Mouse (Mus musculus) CD4-positive, CD25-positive, alpha-beta regulatory T cell, adult 2 months (primary cell): ENCODE data around the gene Rsph6a.

ENCODE experiments used
- DNase-seq: peaks from one replicate; pipeline ENCODE4 v3.0.0-alpha.2; 2012; ENCODE audit warnings: low read depth, low spot score

Rsph6a gene

DNA sequence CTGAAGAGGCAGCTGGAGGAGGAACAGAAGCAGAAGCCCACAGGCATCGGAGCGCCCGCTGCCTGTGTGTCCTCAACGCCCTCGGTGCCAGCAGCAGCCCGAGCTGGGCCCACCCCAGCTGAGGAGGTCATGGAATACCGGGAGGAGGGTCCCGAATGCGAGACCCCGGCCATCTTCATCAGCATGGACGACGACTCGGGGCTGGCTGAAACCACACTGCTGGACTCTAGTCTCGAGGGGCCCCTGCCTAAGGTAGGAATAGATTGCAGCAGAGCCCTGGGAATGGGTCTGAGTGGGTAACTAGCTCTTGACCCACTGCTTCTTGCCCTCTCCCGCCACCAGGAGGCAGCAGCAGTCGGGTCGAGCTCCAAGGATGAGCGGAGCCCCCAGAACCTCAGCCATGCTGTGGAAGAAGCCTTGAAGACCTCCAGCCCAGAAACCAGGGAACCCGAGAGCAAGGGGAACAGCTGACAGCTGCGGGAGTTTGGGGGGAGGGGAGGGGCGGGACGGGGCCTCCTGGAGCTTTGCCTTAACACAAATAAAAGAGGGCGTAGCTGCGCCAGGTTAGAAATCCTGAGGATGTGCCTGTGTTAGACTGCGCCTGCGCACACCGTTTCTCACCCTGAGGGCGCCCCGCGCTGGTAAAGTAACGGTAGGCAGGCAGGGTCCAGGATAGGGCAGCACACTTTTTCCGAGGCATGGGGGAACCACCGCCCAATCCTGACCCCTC, at the start of gene Rsph6a:
Gene Rsph6a (plus strand): TSS at position 644 of the 730 bp plus-strand sequence.
- peak; percentile 28 for DNase-seq

DNA sequence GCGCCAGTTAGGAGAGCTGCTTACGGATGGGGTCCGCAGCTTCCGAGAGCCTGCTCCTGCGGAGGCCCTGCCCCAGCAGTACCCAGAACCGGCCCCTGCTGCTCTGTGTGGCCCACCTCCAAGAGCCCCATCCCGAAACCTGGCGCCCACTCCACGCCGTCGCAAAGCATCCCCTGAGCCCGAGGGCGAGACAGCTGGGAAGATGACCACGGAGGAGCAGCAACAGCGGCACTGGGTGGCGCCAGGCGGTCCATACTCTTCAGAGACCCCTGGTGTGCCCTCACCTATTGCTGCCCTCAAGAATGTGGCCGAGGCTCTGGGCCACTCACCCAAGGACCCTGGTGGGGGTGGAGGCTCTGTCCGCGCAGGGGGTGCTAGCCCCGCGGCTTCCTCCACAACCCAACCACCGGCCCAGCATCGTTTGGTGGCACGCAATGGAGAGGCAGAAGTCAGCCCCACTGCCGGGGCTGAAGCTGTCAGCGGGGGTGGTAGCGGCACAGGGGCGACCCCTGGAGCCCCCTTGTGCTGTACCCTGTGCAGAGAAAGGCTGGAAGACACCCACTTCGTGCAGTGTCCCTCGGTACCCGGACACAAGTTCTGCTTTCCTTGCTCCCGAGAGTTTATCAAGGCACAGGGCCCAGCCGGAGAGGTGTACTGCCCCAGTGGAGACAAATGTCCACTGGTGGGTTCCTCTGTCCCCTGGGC, 48.9 kb upstream of the Rsph6a start:
- DNase-seq = no peak

DNA sequence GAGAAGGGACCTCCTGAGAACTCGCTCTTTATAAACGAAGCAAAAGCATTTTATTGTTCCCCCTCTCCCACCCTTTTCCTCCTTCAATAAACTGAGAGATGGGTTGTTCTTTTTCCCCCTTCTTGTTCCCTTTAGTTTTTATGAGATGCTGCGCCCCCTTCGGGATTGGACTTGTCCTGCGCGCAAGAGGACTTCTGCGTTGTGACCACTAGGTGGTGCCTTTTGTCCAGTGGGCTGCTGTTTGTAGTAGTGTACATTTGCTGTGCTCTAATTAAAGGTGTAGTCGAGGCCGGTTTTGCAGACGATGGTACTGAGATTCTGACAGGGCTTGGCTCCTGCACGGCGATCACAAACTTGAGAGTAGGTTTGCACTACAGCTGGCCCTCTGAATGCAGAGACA, 48.0 kb upstream of the Rsph6a start:
- peak; percentile 90 for DNase-seq

- DNase-seq = no peak
Observed at GRCm38 (mm10) chr7:19007026-19007977, 47.2 kb upstream of the Rsph6a start.

DNA sequence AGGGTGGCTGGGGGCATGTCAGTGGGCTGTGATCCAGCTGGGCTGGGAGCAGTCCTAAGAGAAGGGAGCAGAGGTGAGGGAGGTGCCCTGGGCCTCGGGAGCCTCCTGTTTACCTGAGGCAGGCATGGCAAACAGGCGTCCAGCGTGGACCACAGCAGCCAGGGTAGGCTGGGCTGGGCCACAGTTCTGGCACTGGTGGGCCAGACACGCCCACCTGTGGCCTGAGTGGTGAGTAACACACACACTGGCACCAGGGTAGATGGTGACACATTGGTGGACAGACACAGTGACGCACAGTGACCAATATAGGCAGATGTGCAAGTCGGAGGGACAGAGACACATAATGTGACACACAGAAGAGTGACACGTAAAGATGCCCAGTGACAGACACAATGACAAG, 43.9 kb upstream of the Rsph6a start:
- DNase-seq = no peak

GRCm38 (mm10) chr7:19012025-19012621, 42.4 kb upstream of the Rsph6a start:
- DNase-seq = no peak

DNA sequence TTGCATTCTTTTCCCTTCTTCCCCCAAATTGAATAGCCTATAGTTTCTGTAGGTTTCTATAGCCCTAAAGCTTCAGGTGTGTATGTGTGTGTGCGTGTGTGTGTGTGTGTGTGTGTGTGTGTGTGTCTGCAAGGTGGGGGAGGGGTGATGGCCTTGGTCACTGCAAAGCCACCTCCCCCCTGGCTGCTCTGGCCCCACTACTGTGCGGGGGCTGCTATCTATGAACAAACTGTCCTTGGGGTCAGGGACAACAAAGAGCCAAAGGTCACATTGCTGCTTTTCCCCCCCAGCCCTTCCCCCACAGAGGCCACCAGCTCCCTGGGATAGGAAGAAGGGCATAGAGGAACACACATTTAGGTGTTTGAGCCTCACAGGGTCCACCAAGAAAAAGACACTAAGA, 41.6 kb upstream of the Rsph6a start:
- DNase-seq = no peak

DNA sequence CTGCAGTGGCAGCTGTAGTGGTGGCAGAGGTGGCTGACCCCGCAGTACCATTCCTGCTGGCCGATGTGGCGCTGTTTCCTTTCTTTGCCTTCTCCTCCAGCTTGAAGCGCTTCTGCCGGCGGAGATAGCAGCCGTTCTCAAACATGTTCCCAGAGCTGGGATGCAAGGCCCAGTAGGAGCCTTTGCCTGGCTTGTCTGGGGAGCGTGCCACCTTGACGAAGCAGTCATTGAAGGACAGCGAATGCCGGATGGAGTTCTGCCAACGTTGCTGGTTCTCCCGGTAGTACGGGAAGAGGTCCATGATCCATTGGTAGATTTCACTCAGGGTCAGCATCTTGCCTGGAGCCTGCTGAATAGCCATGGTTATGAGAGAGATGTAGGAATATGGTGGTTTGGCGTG, 40.0 kb upstream of the Rsph6a start:
- DNase-seq = no peak

- DNase-seq = no peak
Observed at GRCm38 (mm10) chr7:19016042-19016441, 38.4 kb upstream of the Rsph6a start.

- no peak for DNase-seq
Observed at GRCm38 (mm10) chr7:19017909-19018308, 36.6 kb upstream of the Rsph6a start.

DNA sequence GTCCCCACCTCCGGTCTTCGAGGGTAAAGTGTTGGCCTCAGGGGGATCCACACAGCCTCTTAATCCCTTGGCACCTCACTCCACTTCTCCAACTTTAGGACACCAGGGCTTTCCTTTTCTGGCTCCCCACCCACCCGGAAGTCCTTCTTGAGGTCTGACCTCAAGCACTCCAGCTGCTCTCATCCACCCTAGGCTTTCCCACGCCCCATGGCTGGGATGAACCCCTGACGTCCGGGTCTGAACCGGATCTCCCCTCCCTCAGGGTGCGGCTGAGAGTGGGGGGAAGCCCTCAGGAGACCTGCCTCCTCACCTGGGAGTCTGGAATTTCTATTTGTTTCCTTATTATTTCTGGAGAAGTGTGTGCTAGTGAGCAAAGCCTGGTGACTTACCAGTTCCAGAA, 33.4 kb upstream of the Rsph6a start:
- no peak for DNase-seq

GRCm38 (mm10) chr7:19022189-19022958, 32.1 kb upstream of the Rsph6a start:
- no peak for DNase-seq

DNA sequence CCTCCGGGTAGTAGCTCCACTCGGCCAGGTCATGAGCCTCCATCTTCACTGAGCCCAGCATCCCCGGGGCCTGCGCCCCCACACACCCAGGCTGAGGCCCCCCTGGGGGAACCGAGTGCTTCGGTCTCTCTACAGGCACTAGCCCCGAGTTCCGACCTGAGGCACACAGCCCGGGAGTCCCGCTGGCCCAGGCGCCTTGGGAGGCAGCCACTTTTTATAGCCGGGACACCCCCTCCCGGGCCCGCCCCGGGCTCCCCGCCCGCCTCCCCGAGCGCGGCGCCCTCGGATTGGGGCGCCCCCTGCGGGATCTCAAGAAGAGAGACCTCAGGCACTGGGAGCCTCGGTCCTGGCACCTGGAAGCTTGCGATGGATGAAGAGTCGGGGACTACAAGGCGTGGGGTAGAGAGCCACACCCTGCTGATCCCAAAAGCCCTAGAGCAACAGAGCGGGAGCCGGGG, 31.1 kb upstream of the Rsph6a start, which contains the start of gene Foxa3:
Gene Foxa3 (minus strand): TSS at position 182 of the 458 bp plus-strand sequence.
- peak; percentile 78 for DNase-seq

- DNase-seq = peak; percentile 98
Observed at GRCm38 (mm10) chr7:19024096-19024506, 30.4 kb upstream of the Rsph6a start, which contains the start of gene Sympk. Gene Sympk, plus strand, starts transcription at chr7:19024377.

GRCm38 (mm10) chr7:19024581-19025255, 29.8 kb upstream of the Rsph6a start:
- DNase-seq = peak; percentile 47

DNA sequence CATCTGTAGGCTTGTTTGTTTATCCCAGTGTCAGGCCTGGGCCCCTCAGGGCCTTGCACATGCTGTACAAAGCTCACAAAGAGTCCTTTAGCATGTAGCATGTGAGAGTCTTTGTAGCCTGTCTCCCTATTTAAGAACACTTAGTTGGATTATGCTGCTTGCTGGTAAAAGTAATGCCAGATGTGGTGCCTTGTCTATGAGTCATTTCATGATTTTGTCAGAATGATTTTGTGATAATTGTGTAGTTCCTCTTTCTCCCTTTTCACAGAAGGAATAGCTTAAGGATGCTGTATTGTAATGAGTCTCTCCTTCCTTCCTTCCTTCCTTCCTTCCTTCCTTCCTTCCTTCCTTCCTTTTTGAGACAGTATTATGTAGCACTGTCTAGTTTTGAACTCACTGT, 26.4 kb upstream of the Rsph6a start:
- DNase-seq = no peak

DNA sequence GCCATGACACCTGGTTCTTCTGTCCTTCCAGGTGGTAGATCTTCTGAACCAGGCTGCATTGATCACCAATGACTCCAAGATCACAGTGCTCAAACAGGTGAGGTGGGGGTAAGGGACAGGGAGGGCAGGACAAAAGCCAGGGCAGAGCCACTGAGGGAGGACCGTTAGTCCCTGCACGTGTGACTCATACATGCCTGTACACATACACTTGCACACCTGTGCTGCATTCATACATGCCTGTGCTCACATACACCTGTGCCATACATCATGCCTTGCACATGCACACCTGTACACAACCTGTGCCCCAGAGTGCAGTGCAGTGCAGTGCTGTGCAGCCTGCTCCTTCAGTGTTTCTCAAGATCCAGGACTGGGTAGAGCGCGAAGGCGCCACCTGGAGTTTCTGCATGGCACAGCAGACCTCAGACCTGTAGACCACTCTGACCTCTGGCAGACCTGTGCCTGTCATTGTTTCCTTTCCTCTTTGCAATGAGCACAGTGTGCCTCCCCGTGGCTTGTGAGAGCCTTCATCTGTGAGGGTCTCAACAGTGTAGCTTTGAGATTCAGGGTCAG, 25.3 kb upstream of the Rsph6a start:
- DNase-seq = peak; percentile 74

- DNase-seq = no peak
Observed at GRCm38 (mm10) chr7:19031641-19032040, 22.8 kb upstream of the Rsph6a start.

DNA sequence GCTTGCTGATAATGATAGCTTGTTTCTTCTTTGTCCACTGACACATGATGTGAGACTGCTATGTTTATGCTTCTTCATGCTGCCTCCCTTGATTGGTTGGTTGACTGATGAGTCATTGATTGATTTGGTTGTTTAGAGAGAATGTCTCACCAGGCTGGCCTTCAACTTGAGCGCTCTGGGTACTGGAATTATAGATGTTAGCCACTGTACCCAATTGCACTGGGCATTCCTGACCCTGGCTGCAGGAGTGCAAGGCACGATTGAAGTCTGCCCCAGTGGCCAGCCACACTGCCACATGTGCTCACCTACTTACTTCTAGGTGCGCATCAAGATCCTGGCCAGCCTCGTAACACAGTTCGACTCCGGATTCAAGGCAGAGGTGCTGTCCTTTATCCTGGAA, 9.9 kb upstream of the Rsph6a start:
- DNase-seq = no peak
